Mouse (Mus musculus) myocyte (in vitro differentiated cells): ENCODE results near the gene Cldn12.

Experiments used
- CEBPB ChIP-seq: IDR thresholded peaks from 2 replicates; pipeline ENCODE4 v1.6.1; 2011; ENCODE audit warnings: mild to moderate bottlenecking, moderate library complexity; ENCODE audit not compliant: poor library complexity, insufficient read depth, severe bottlenecking
- E2F4 ChIP-seq: IDR thresholded peaks from one replicate; pipeline ENCODE4 v1.6.1; 2011; ENCODE audit warnings: mild to moderate bottlenecking, control low read depth, moderate library complexity; ENCODE audit not compliant: insufficient read depth
- MAX ChIP-seq: IDR thresholded peaks from one replicate; pipeline ENCODE4 v1.6.1; 2011; ENCODE audit warnings: low read depth, mild to moderate bottlenecking, control low read depth
- MYOD1 ChIP-seq, 3 experiments: IDR thresholded peaks; one replicate each; pipeline ENCODE4 v1.6.1; 2011; ENCODE audit warnings: control low read depth in 2 of 3, low read depth in 2 of 3, mild to moderate bottlenecking in 2 of 3, moderate library complexity in 1 of 3; ENCODE audit not compliant: insufficient read length in 2 of 3, control insufficient read depth in 1 of 3
- MYOG ChIP-seq, 3 experiments: IDR thresholded peaks; one replicate each; pipeline ENCODE4 v1.6.1; 2011; ENCODE audit warnings: control low read depth in 2 of 3, low read depth in 2 of 3, mild to moderate bottlenecking in 2 of 3; ENCODE audit not compliant: insufficient read length in 2 of 3, control insufficient read depth in 1 of 3, insufficient read depth in 1 of 3
- POLR2A ChIP-seq: IDR thresholded peaks from one replicate; pipeline ENCODE4 v1.6.1; 2011; ENCODE audit warnings: low read depth, mild to moderate bottlenecking, control low read depth, moderate library complexity; ENCODE audit not compliant: insufficient read length
- POLR2AphosphoS2 ChIP-seq: IDR thresholded peaks from one replicate; pipeline ENCODE4 v1.6.1; 2011; ENCODE audit warnings: low read depth, control low read depth; ENCODE audit not compliant: insufficient read length
- REST ChIP-seq: IDR thresholded peaks from one replicate; pipeline ENCODE4 v1.6.1; 2011; ENCODE audit warnings: mild to moderate bottlenecking, control low read depth, moderate library complexity; ENCODE audit not compliant: insufficient read depth, insufficient read length
- SRF ChIP-seq: IDR thresholded peaks from one replicate; pipeline ENCODE4 v1.6.1; 2011; ENCODE audit warnings: low read depth; ENCODE audit not compliant: control insufficient read depth, insufficient read length
- TCF12 ChIP-seq: IDR thresholded peaks from one replicate; pipeline ENCODE4 v1.6.1; 2011; ENCODE audit warnings: mild to moderate bottlenecking, control low read depth; ENCODE audit not compliant: poor library complexity, insufficient read depth, severe bottlenecking
- USF1 ChIP-seq: IDR thresholded peaks from one replicate; pipeline ENCODE4 v1.6.1; 2011; ENCODE audit warnings: low read depth, mild to moderate bottlenecking, control low read depth, moderate library complexity

- TF ChIP-seq POLR2A (no peak), MYOG (IDR thresholded peaks at IDR 0.05; ENCODE audit: control insufficient read depth in 1 of 3, insufficient read depth in 1 of 3, insufficient read length in 2 of 3, low read depth in 2 of 3) (no peak), MAX (no peak), E2F4 (no peak), CEBPB (no peak), USF1 (no peak), TCF12 (no peak), REST (no peak), POLR2AphosphoS2 (peak; percentile 49), SRF (no peak), MYOD1 (IDR thresholded peaks at IDR 0.05; ENCODE audit: control insufficient read depth in 1 of 3, insufficient read length in 2 of 3, low read depth in 2 of 3) (no peak)
These were observed 10.3 kb downstream of the Cldn12 start for GRCm38 (mm10) chr5:5504456-5504855.
